Mouse (Mus musculus): ENCODE measurements around the gene Snx11. TPM values are rescaled to one million over a fixed set of nuclear protein-coding genes. Genes with fewer than 3 reads are reported as not detected.
A peak's percentile ranks its signal among the peaks of the same experiment; 100 is the strongest.

The Snx11 gene
- polyA plus RNA-seq, 1 experiment, result 17.6 TPM

GRCm38 (mm10) chr11:96823471-96823837 is 46.1 kb upstream of the Snx11 start:
- Histone ChIP-seq H3ac (ENCODE audit: control insufficient read depth, insufficient read length, low read depth) (peak overlapping the region; percentile 44), H3K79me3 (ENCODE audit: low read depth) (peaks cover 79% of the 10 kb centered on the region), H3K79me2 (ENCODE audit: control insufficient read depth, insufficient read depth) (peaks cover 98% of the 10 kb centered on the region), H3K36me3 (ENCODE audit: control insufficient read depth, insufficient read depth) (peaks cover 62% of the 10 kb centered on the region), H3K27me3 (ENCODE audit: control insufficient read depth, insufficient read depth, insufficient read length) (no peaks in the 10 kb centered on the region), H3K4me3 (ENCODE audit: insufficient read depth, poor library complexity, severe bottlenecking) (peak overlapping the region; percentile 19)
- no peak for TF ChIP-seq USF1 (IDR thresholded peaks at IDR 0.05; ENCODE audit: low read depth)
- TF ChIP-seq MAX (IDR thresholded peaks at IDR 0.05), result no peak
- TF ChIP-seq CTCF (IDR thresholded peaks at IDR 0.05; ENCODE audit: control insufficient read depth, insufficient read depth, insufficient read length), result no peak
- TF ChIP-seq CEBPB (IDR thresholded peaks at IDR 0.05; ENCODE audit: low read depth), result no peak
- no peak for TF ChIP-seq FOSL1 (IDR thresholded peaks at IDR 0.05; ENCODE audit: insufficient read depth, low read length, poor library complexity, severe bottlenecking)
- no peak for TF ChIP-seq MYOG (IDR thresholded peaks at IDR 0.05; ENCODE audit: control insufficient read depth, extremely low read depth, insufficient read length)
- TF ChIP-seq MYOD1 (IDR thresholded peaks at IDR 0.05; ENCODE audit: control insufficient read depth, insufficient read length, low read depth), result no peak

GRCm38 (mm10) chr11:96822675-96823470 is 45.5 kb upstream of the Snx11 start:
- Histone ChIP-seq H3ac (ENCODE audit: control insufficient read depth, insufficient read length, low read depth) (no peak overlapping the region), H3K36me3 (ENCODE audit: control insufficient read depth, insufficient read depth) (peaks cover 67% of the 10 kb centered on the region), H3K4me3 (ENCODE audit: insufficient read depth, poor library complexity, severe bottlenecking) (no peak overlapping the region), H3K79me2 (ENCODE audit: control insufficient read depth, insufficient read depth) (peaks cover 98% of the 10 kb centered on the region), H3K27me3 (ENCODE audit: control insufficient read depth, insufficient read depth, insufficient read length) (no peaks in the 10 kb centered on the region), H3K79me3 (ENCODE audit: low read depth) (peaks cover 75% of the 10 kb centered on the region)
- TF ChIP-seq FOSL1 (IDR thresholded peaks at IDR 0.05; ENCODE audit: insufficient read depth, low read length, poor library complexity, severe bottlenecking) (no peak), USF1 (IDR thresholded peaks at IDR 0.05; ENCODE audit: low read depth) (peak; percentile 35), CTCF (IDR thresholded peaks at IDR 0.05; ENCODE audit: control insufficient read depth, insufficient read depth, insufficient read length) (no peak), MAX (IDR thresholded peaks at IDR 0.05) (no peak), MYOG (IDR thresholded peaks at IDR 0.05; ENCODE audit: control insufficient read depth, extremely low read depth, insufficient read length) (no peak), CEBPB (IDR thresholded peaks at IDR 0.05; ENCODE audit: low read depth) (peak; percentile 91), MYOD1 (IDR thresholded peaks at IDR 0.05; ENCODE audit: control insufficient read depth, insufficient read length, low read depth) (no peak)

- H3K27me3 ChIP-seq (ENCODE audit: control insufficient read depth, insufficient read depth, insufficient read length), result no peaks in the 10 kb centered on the region
- no peak overlapping the region for H3ac ChIP-seq (ENCODE audit: control insufficient read depth, insufficient read length, low read depth)
- H3K79me2 ChIP-seq (ENCODE audit: control insufficient read depth, insufficient read depth), result peaks cover 97% of the 10 kb centered on the region
- no peak overlapping the region for H3K4me3 ChIP-seq (ENCODE audit: insufficient read depth, poor library complexity, severe bottlenecking)
- peaks cover 66% of the 10 kb centered on the region for H3K79me3 ChIP-seq (ENCODE audit: low read depth)
- no peak for TF ChIP-seq USF1 (IDR thresholded peaks at IDR 0.05; ENCODE audit: low read depth)
- no peak for TF ChIP-seq MAX (IDR thresholded peaks at IDR 0.05)
- no peak for TF ChIP-seq CEBPB (IDR thresholded peaks at IDR 0.05; ENCODE audit: low read depth)
- no peak for TF ChIP-seq MYOG (IDR thresholded peaks at IDR 0.05; ENCODE audit: control insufficient read depth, extremely low read depth, insufficient read length)
- no peak for TF ChIP-seq CTCF (IDR thresholded peaks at IDR 0.05; ENCODE audit: control insufficient read depth, insufficient read depth, insufficient read length)
- TF ChIP-seq MYOD1 (IDR thresholded peaks at IDR 0.05; ENCODE audit: control insufficient read depth, insufficient read length, low read depth), result no peak
- peaks cover 67% of the 10 kb centered on the region for H3K36me3 ChIP-seq (ENCODE audit: control insufficient read depth, insufficient read depth)
Measured at GRCm38 (mm10) chr11:96821956-96822355, 44.6 kb upstream of the Snx11 start.

- Histone ChIP-seq H3K79me2 (ENCODE audit: control insufficient read depth, insufficient read depth) (peaks cover 60% of the 10 kb centered on the region), H3K27me3 (ENCODE audit: control insufficient read depth, insufficient read depth, insufficient read length) (no peaks in the 10 kb centered on the region), H3K36me3 (ENCODE audit: control insufficient read depth, insufficient read depth) (peaks cover 76% of the 10 kb centered on the region), H3K79me3 (ENCODE audit: low read depth) (peaks cover 38% of the 10 kb centered on the region), H3ac (ENCODE audit: control insufficient read depth, insufficient read length, low read depth) (no peak overlapping the region), H3K4me3 (ENCODE audit: insufficient read depth, poor library complexity, severe bottlenecking) (no peak overlapping the region)
- no peak for TF ChIP-seq CEBPB (IDR thresholded peaks at IDR 0.05; ENCODE audit: low read depth)
Measured at GRCm38 (mm10) chr11:96818128-96818710, 40.9 kb upstream of the Snx11 start.

GRCm38 (mm10) chr11:96816979-96817378 is 39.6 kb upstream of the Snx11 start:
- TF ChIP-seq MYOG (IDR thresholded peaks at IDR 0.05; ENCODE audit: control insufficient read depth, extremely low read depth, insufficient read length), result no peak
- TF ChIP-seq MAX (IDR thresholded peaks at IDR 0.05), result no peak
- no peak for TF ChIP-seq FOSL1 (IDR thresholded peaks at IDR 0.05; ENCODE audit: insufficient read depth, low read length, poor library complexity, severe bottlenecking)
- TF ChIP-seq USF1 (IDR thresholded peaks at IDR 0.05; ENCODE audit: low read depth), result no peak
- H3ac ChIP-seq (ENCODE audit: control insufficient read depth, insufficient read length, low read depth), result no peak overlapping the region
- peaks cover 26% of the 10 kb centered on the region for H3K79me3 ChIP-seq (ENCODE audit: low read depth)
- peaks cover 48% of the 10 kb centered on the region for H3K79me2 ChIP-seq (ENCODE audit: control insufficient read depth, insufficient read depth)
- peaks cover 83% of the 10 kb centered on the region for H3K36me3 ChIP-seq (ENCODE audit: control insufficient read depth, insufficient read depth)
- H3K27me3 ChIP-seq (ENCODE audit: control insufficient read depth, insufficient read depth, insufficient read length), result no peaks in the 10 kb centered on the region
- H3K4me3 ChIP-seq (ENCODE audit: insufficient read depth, poor library complexity, severe bottlenecking), result no peak overlapping the region

- peaks cover 43% of the 10 kb centered on the region for H3K79me2 ChIP-seq (ENCODE audit: control insufficient read depth, insufficient read depth)
- peaks cover 82% of the 10 kb centered on the region for H3K36me3 ChIP-seq (ENCODE audit: control insufficient read depth, insufficient read depth)
- H3ac ChIP-seq (ENCODE audit: control insufficient read depth, insufficient read length, low read depth), result no peak overlapping the region
- peaks cover 21% of the 10 kb centered on the region for H3K79me3 ChIP-seq (ENCODE audit: low read depth)
- TF ChIP-seq MYOG (IDR thresholded peaks at IDR 0.05; ENCODE audit: control insufficient read depth, extremely low read depth, insufficient read length) (no peak), MAX (IDR thresholded peaks at IDR 0.05) (no peak), FOSL1 (IDR thresholded peaks at IDR 0.05; ENCODE audit: insufficient read depth, low read length, poor library complexity, severe bottlenecking) (no peak), CEBPB (IDR thresholded peaks at IDR 0.05; ENCODE audit: low read depth) (no peak), CTCF (IDR thresholded peaks at IDR 0.05; ENCODE audit: control insufficient read depth, insufficient read depth, insufficient read length) (no peak), MYOD1 (IDR thresholded peaks at IDR 0.05; ENCODE audit: control insufficient read depth, insufficient read length, low read depth) (no peak), USF1 (IDR thresholded peaks at IDR 0.05; ENCODE audit: low read depth) (no peak)
- no peaks in the 10 kb centered on the region for H3K27me3 ChIP-seq (ENCODE audit: control insufficient read depth, insufficient read depth, insufficient read length)
- no peak overlapping the region for H3K4me3 ChIP-seq (ENCODE audit: insufficient read depth, poor library complexity, severe bottlenecking)
Measured at GRCm38 (mm10) chr11:96816494-96816893, 39.1 kb upstream of the Snx11 start.
